Mouse (Mus musculus): Measurements from ENCODE around the gene Slc9a2. TPM values are rescaled to one million over a fixed set of nuclear protein-coding genes. Genes with fewer than 3 reads are reported as not detected.

Slc9a2 gene
- polyA plus RNA-seq, 1 experiment from 2014 or later = 0.04 TPM

- H3K4me3 ChIP-seq = no peak overlapping the region
- no peak for ATAC-seq (ENCODE audit: low read depth)
- H3K4me2 ChIP-seq = no peak overlapping the region
- WGBS = 95% methylated on average over 1 of the region's 1 CpGs
- H3K9me3 ChIP-seq = no peaks in the 10 kb centered on the region
- H3K36me3 ChIP-seq = no peaks in the 10 kb centered on the region
- H3K27ac ChIP-seq (replicated peaks) = no peak overlapping the region
- H3K27me3 ChIP-seq = peaks cover 5% of the 10 kb centered on the region; the same call in 1 of the 2 replicates
- H3K9ac ChIP-seq = no peak overlapping the region
- peaks cover 7% of the 10 kb centered on the region for H3K4me1 ChIP-seq (replicated peaks)
Observed at GRCm38 (mm10) chr1:40795508-40795907, 115.1 kb downstream of the Slc9a2 start.

GRCm38 (mm10) chr1:40797348-40797747 is 117.0 kb downstream of the Slc9a2 start:
- no peak overlapping the region for H3K4me3 ChIP-seq
- no peak overlapping the region for H3K4me2 ChIP-seq
- WGBS = 13% methylated on average over 5 of the region's 5 CpGs
- H3K27me3 ChIP-seq = peaks cover 5% of the 10 kb centered on the region; the same call in 1 of the 2 replicates
- H3K9ac ChIP-seq = no peak overlapping the region
- no peaks in the 10 kb centered on the region for H3K36me3 ChIP-seq
- peak; percentile 63; the same call in 1 of the 2 replicates for ATAC-seq (ENCODE audit: low read depth)
- no peak overlapping the region for H3K27ac ChIP-seq (replicated peaks)
- H3K9me3 ChIP-seq = no peaks in the 10 kb centered on the region
- no peaks in the 10 kb centered on the region for H3K4me1 ChIP-seq (replicated peaks)

DNA sequence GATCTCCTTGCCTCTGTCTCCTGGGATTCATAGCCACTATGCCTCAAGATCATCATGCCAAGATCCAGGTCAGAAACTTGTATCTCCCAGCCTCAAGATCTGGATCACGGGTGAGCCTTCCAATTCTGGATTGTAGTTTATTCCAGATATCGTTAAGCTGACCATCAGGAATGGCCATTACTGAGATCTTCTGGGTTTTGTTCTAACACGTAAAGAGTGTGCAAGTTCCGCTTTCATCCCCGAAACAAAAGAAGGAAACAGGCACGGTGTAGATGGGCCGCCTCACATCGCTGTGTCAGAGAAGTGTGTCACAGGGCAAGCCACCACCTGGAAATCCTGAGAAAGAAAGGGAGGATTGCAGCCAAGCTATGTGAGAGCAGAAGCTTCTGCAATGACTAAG is 118.7 kb downstream of the Slc9a2 start:
- WGBS = 87% methylated on average over 8 of the region's 8 CpGs
- no peaks in the 10 kb centered on the region for H3K4me1 ChIP-seq (replicated peaks)
- H3K27me3 ChIP-seq = no peaks in the 10 kb centered on the region
- no peak overlapping the region for H3K9ac ChIP-seq
- no peak overlapping the region for H3K27ac ChIP-seq (replicated peaks)
- no peak overlapping the region for H3K4me2 ChIP-seq
- no peak for ATAC-seq (ENCODE audit: low read depth)
- no peaks in the 10 kb centered on the region for H3K9me3 ChIP-seq
- H3K4me3 ChIP-seq = no peak overlapping the region
- H3K36me3 ChIP-seq = no peaks in the 10 kb centered on the region

DNA sequence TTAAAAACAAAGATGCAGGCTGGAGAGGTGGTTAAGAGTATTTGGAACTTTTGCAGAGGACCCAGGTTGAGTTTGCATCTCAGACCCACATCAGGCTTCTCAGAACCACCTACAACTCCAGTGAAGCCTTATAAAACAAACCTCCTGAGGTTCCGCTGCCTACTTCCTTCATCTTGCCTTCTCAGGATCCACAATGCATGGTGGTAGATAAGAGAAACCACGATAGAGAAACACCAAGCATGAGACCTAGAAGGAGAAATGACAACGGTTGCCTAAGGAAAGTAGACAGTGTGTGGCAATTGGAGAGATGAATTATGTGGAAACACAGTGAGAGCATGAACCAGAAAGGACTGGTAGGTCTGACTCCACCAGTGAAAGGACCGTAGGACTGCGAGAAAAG is 120.5 kb downstream of the Slc9a2 start:
- no peak for ATAC-seq (ENCODE audit: low read depth)
- H3K4me3 ChIP-seq = no peak overlapping the region
- WGBS = 92% methylated on average over 5 of the region's 5 CpGs

DNA sequence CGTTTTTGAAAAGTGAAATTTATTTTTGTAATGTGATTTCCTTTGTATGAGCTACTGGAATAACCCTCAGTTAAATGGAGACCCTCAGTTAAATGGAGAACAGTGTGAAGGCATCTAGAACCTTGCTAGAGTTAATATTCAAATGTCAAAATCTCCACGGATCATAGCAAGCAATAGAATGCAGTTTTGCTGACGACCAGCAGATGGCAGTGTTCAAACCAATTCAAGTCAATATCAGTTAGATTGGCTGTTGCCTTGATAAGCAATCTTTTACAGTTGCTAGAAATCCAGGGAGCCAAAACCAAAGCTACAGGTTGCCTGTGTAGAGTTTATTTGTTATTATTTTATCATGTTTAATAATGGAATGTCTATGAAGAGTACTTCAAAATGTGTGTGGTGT is 122.4 kb downstream of the Slc9a2 start:
- ATAC-seq (ENCODE audit: low read depth) = no peak
- H3K9ac ChIP-seq = no peak overlapping the region

More for the DNA sequence above, 120.5 kb downstream of the Slc9a2 start:
- no peaks in the 10 kb centered on the region for H3K27me3 ChIP-seq
- H3K4me1 ChIP-seq (replicated peaks) = no peaks in the 10 kb centered on the region
- no peak overlapping the region for H3K4me2 ChIP-seq
- H3K36me3 ChIP-seq = no peaks in the 10 kb centered on the region
- no peaks in the 10 kb centered on the region for H3K9me3 ChIP-seq
- no peak overlapping the region for H3K27ac ChIP-seq (replicated peaks)
- H3K9ac ChIP-seq = no peak overlapping the region

GRCm38 (mm10) chr1:40804118-40804517 is 123.7 kb downstream of the Slc9a2 start:
- no peak for ATAC-seq (ENCODE audit: low read depth)
- Histone ChIP-seq H3K4me1 (replicated peaks) (no peaks in the 10 kb centered on the region), H3K4me3 (no peak overlapping the region), H3K9ac (no peak overlapping the region), H3K9me3 (no peaks in the 10 kb centered on the region), H3K36me3 (no peaks in the 10 kb centered on the region), H3K27me3 (no peaks in the 10 kb centered on the region), H3K4me2 (no peak overlapping the region), H3K27ac (replicated peaks) (no peak overlapping the region)
- 87% methylated on average over 12 of the region's 12 CpGs for WGBS

More for the DNA sequence above, 122.4 kb downstream of the Slc9a2 start:
- Histone ChIP-seq H3K4me2 (no peak overlapping the region), H3K27me3 (no peaks in the 10 kb centered on the region), H3K4me1 (replicated peaks) (no peaks in the 10 kb centered on the region), H3K4me3 (no peak overlapping the region), H3K27ac (replicated peaks) (no peak overlapping the region), H3K36me3 (no peaks in the 10 kb centered on the region), H3K9me3 (no peaks in the 10 kb centered on the region)
- 22% methylated on average over 3 of the region's 3 CpGs for WGBS

- Histone ChIP-seq H3K4me2 (no peak within 1 kb of the TSS), H3K9ac (no peak within 1 kb of the TSS), H3K9me3 (no peaks in the 10 kb centered on the region), H3K36me3 (no peaks in the 10 kb centered on the region), H3K27ac (replicated peaks) (no peak within 1 kb of the TSS), H3K27me3 (no peaks in the 10 kb centered on the region), H3K4me1 (replicated peaks) (no peaks in the 10 kb centered on the region), H3K4me3 (no peak within 1 kb of the TSS)
- WGBS = 77% methylated on average over 9 of the region's 9 CpGs
- ATAC-seq (ENCODE audit: low read depth) = no peak
Observed at GRCm38 (mm10) chr1:40805351-40805750, 125.0 kb downstream of the Slc9a2 start, which contains the start of gene Tmem182. Gene Tmem182 (plus strand): TSS chr1:40805601.

DNA sequence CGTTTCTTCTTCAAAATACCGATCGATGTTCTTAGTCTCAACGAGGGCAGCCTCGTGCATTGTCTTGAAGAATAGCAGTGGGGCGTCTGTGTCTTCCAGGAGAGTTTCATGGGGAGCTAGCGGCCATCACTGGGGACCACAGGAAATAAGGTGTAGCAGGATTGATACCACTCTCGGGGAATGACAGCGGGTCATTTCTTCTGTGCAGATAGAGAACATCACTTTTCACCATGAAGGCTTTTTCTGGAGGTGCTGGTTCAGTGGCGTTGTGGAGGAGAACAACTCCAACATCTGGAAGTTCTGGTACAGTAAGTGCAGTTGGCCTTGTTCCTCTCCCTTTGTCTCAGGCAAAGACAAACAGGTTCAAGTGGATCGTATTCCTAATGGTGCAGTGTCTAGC is 125.5 kb downstream of the Slc9a2 start:
- H3K27ac ChIP-seq (replicated peaks) = no peak overlapping the region
- no peaks in the 10 kb centered on the region for H3K27me3 ChIP-seq
- WGBS = 91% methylated on average over 11 of the region's 11 CpGs
- H3K9me3 ChIP-seq = no peaks in the 10 kb centered on the region
- H3K4me1 ChIP-seq (replicated peaks) = no peaks in the 10 kb centered on the region
- no peak overlapping the region for H3K9ac ChIP-seq
- no peaks in the 10 kb centered on the region for H3K36me3 ChIP-seq
- ATAC-seq (ENCODE audit: low read depth) = no peak
- no peak overlapping the region for H3K4me3 ChIP-seq
- H3K4me2 ChIP-seq = no peak overlapping the region

DNA sequence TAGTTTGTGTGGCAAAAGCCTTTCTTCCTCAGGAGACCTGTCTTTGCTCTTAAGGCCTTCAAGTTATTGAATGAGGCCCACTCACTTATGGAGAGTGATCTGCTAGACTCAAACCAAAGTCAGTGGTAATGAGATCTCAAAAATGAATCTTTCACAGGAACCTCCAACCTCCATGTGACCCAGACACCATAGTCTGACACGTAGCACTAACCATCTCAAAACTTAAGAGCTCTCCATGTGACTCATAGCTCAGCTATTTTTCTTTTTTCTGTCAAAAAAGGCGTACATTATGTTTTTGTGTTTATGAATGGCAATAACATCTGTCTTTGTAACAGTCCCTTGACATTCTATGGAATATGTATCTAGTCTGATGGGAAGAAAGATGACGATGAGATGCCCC is 128.3 kb downstream of the Slc9a2 start:
- Histone ChIP-seq H3K36me3 (no peaks in the 10 kb centered on the region), H3K27ac (replicated peaks) (no peak overlapping the region), H3K9me3 (no peaks in the 10 kb centered on the region), H3K9ac (no peak overlapping the region), H3K4me3 (no peak overlapping the region), H3K4me1 (replicated peaks) (no peaks in the 10 kb centered on the region), H3K4me2 (no peak overlapping the region), H3K27me3 (no peaks in the 10 kb centered on the region)
- WGBS = 85% methylated on average over 3 of the region's 3 CpGs
- ATAC-seq (ENCODE audit: low read depth) = no peak

DNA sequence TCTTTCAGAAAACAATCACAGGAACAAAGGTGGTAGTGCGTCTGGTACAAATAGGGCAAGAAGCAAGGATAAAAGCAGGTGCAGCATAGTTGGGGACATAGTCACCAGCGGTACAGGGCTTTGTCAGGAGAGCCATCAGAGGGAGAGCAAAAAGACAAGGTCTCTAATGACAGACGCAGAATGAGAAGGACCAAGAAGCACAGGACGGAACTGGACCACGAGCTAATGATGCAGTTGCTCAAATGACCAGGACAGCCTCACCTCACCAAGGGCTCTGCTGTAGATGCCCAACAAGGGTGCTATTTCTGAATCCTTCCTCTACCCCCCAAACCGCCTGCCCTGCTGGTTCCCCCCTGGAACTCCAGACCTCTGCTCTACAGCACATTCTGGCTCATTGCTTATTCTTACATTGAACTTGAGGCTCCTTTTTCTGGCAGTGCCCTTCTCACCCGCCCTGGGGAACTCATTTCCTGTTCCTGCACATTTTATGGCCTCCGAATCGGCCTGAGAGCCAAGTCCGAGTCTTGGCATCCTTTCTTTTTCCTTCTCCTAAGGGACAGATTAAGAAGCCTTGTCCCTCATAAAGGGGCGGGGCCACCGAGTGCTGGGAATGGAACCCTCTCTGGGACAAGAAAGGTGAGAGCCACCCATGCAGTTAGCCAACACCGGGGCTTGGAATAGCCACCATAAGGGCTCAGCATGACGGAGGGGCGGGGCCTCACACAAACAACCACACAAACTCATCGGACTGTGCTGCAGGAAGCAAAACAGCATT is 134.9 kb downstream of the Slc9a2 start:
- no peaks in the 10 kb centered on the region for H3K4me1 ChIP-seq (replicated peaks)
- no peak for ATAC-seq (ENCODE audit: low read depth)
- no peak overlapping the region for H3K9ac ChIP-seq
- H3K36me3 ChIP-seq = no peaks in the 10 kb centered on the region
- H3K4me3 ChIP-seq = no peak overlapping the region
- no peak overlapping the region for H3K27ac ChIP-seq (replicated peaks)
- WGBS = 56% methylated on average over 16 of the region's 16 CpGs
- no peaks in the 10 kb centered on the region for H3K9me3 ChIP-seq
- H3K4me2 ChIP-seq = no peak overlapping the region
- H3K27me3 ChIP-seq = no peaks in the 10 kb centered on the region

Other genes starting within 250 kb of the Slc9a2 start
- gene Il18r1, start 215.0 kb upstream of the Slc9a2 start, polyA plus RNA-seq (2015; fragmentation: Nextera tagmentation; extraction: Ambion mirVana) = not detected in 2 replicates
- gene Il18rap, start 165.2 kb upstream of the Slc9a2 start, polyA plus RNA-seq (2015; fragmentation: Nextera tagmentation; extraction: Ambion mirVana) = 0.10 TPM in 1 of 2 replicates, not detected in the other
- gene Slc9a4, start 100.5 kb upstream of the Slc9a2 start, polyA plus RNA-seq (2015; fragmentation: Nextera tagmentation; extraction: Ambion mirVana) = 0.04 TPM in 1 of 2 replicates, not detected in the other
- gene Mfsd9, start 110.1 kb downstream of the Slc9a2 start, polyA plus RNA-seq (2015; fragmentation: Nextera tagmentation; extraction: Ambion mirVana) = 6.2 and 6.6 TPM in 2 replicates
- 0.15 and 0.21 TPM in 2 replicates for gene Tmem182, start 125.0 kb downstream of the Slc9a2 start, polyA plus RNA-seq (2015; fragmentation: Nextera tagmentation; extraction: Ambion mirVana)